In the genomic region with DNA sequence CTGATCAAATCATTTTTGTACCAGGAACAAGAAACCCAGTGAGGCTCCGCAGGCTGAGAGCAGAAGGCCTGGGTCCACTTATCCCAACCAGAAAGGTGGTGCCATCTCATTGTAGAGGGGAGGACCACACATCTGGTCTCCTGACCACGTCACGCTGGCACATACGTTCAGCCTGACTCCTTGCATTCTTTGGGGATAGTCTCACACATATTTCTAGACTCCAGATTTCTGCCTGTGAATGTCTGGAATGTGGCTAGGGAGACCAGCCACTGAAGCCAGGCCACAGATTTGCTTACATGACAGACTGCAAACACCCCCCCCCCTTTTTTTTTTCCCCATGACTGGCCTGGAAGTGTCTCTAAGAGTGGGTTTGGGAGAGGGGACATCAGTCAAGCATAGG, we compare ENCODE assay signal across 13 mouse cellular contexts. TPM values are rescaled to one million over a fixed set of nuclear protein-coding genes. Genes with fewer than 3 reads are reported as not detected.
A peak's percentile ranks its signal among the peaks of the same experiment; 100 is the strongest.
DNase-seq lines count a peak whose midpoint lies in the region; ATAC-seq lines count a peak whose summit lies in the region.
"Had no signal": no experiment of that assay in that cellular context is flagged by ENCODE, and none has a peak within 500 bp of the region (broad histone marks: within the 10 kb centered on the region; RNA-seq: fewer than 3 reads in every experiment).

No protein-coding gene starts in this region.

- H3K27ac ChIP-seq in heart, embryonic 12.5 days (ENCODE audit: poor library complexity, severe bottlenecking) = 0 out of 2 replicates have a peak overlapping the region, but pooled peaks have one; percentile 21
- H3K27ac ChIP-seq in limb, embryonic 13.5 days = peak overlapping the region; percentile 44; the same call in 1 of the 2 replicates
- no peak overlapping the region for H3K27ac ChIP-seq in limb, embryonic 10.5 days
- H3K27ac ChIP-seq in embryonic facial prominence, embryonic 14.5 days (replicated peaks; ENCODE audit: low read depth, low read length) = no peak overlapping the region; the same call in 1 of the 2 replicates
- H3K27ac ChIP-seq: intestine, embryonic 15.5 days; neural tube, embryonic 12.5 days had no signal

- peak; percentile 49; the same call in 1 of the 2 replicates for ATAC-seq in heart, embryonic 12.5 days (ENCODE audit: insufficient number of reproducible peaks, low FRiP score)
- ATAC-seq in limb, embryonic 13.5 days (ENCODE audit: low FRiP score, low read depth) = no peak
- no peak for ATAC-seq in embryonic facial prominence, embryonic 14.5 days (ENCODE audit: low read depth)
- ATAC-seq in erythroid progenitor cell, adult 5-6 weeks (replicated peaks; ENCODE audit: low FRiP score, poor library complexity, severe bottlenecking) = no peak
- ATAC-seq: CD4-positive, CD25-positive, alpha-beta regulatory T cell, adult 4 months; intestine, embryonic 15.5 days had no signal

- H3K4me3 ChIP-seq in heart, embryonic 12.5 days = no peak overlapping the region
- H3K4me3 ChIP-seq in limb, embryonic 13.5 days = no peak overlapping the region
- H3K4me3 ChIP-seq in limb, embryonic 10.5 days = no peak overlapping the region
- no peak overlapping the region for H3K4me3 ChIP-seq in embryonic facial prominence, embryonic 14.5 days (ENCODE audit: low read depth, low read length)
- H3K4me3 ChIP-seq: intestine, embryonic 15.5 days; neural tube, embryonic 12.5 days had no signal

- H3K9me3 ChIP-seq in heart, embryonic 12.5 days (replicated peaks) = no peaks in the 10 kb centered on the region
- no peaks in the 10 kb centered on the region for H3K9me3 ChIP-seq in limb, embryonic 13.5 days
- no peaks in the 10 kb centered on the region for H3K9me3 ChIP-seq in limb, embryonic 10.5 days (replicated peaks)
- no peaks in the 10 kb centered on the region for H3K9me3 ChIP-seq in embryonic facial prominence, embryonic 14.5 days (ENCODE audit: control insufficient read depth, low read length)
- H3K9me3 ChIP-seq: intestine, embryonic 15.5 days; neural tube, embryonic 12.5 days had no signal

- 39% methylated on average over 4 of the region's 4 CpGs for WGBS in heart, embryonic 12.5 days
- WGBS in limb, embryonic 13.5 days = 53% methylated on average over 4 of the region's 4 CpGs
- WGBS in limb, embryonic 10.5 days = 88% methylated on average over 4 of the region's 4 CpGs
- 32% methylated on average over 4 of the region's 4 CpGs for WGBS in embryonic facial prominence, embryonic 14.5 days

- no peak overlapping the region for H3K9ac ChIP-seq in heart, embryonic 12.5 days
- H3K9ac ChIP-seq in limb, embryonic 13.5 days = no peak overlapping the region
- no peak overlapping the region for H3K9ac ChIP-seq in embryonic facial prominence, embryonic 14.5 days (ENCODE audit: low read depth, low read length)
- H3K9ac ChIP-seq: intestine, embryonic 15.5 days; neural tube, embryonic 12.5 days had no signal

- no peaks in the 10 kb centered on the region for H3K27me3 ChIP-seq in heart, embryonic 12.5 days (replicated peaks)
- no peaks in the 10 kb centered on the region for H3K27me3 ChIP-seq in limb, embryonic 13.5 days
- no peaks in the 10 kb centered on the region for H3K27me3 ChIP-seq in limb, embryonic 10.5 days (ENCODE audit: low read depth, poor library complexity, severe bottlenecking)
- H3K27me3 ChIP-seq in embryonic facial prominence, embryonic 14.5 days (replicated peaks; ENCODE audit: control insufficient read depth, insufficient read depth, low read length) = no peaks in the 10 kb centered on the region
- H3K27me3 ChIP-seq: intestine, embryonic 15.5 days; neural tube, embryonic 12.5 days had no signal

- no peak overlapping the region for H3K4me2 ChIP-seq in heart, embryonic 12.5 days
- H3K4me2 ChIP-seq in limb, embryonic 13.5 days (replicated peaks) = no peak overlapping the region
- no peak overlapping the region for H3K4me2 ChIP-seq in embryonic facial prominence, embryonic 14.5 days (ENCODE audit: low read depth, low read length)
- H3K4me2 ChIP-seq: intestine, embryonic 15.5 days; neural tube, embryonic 12.5 days had no signal

- DNase-seq in heart, adult 8-10 months (ENCODE audit: low spot score) = no peak
- no peak for DNase-seq in limb, embryonic 10.5 days (ENCODE audit: low spot score)
- peak; percentile 97 for DNase-seq in 3T3-L1 (ENCODE audit: low read depth, low spot score)
- DNase-seq in embryonic facial prominence, embryonic 14.5 days (ENCODE audit: low spot score) = peak; percentile 49
- DNase-seq in cerebellum, postnatal 10 days = no peak
- DNase-seq: adrenal gland, adult 8-10 months; kidney, postnatal 14 days had no signal

- peaks cover 28% of the 10 kb centered on the region for H3K4me1 ChIP-seq in heart, embryonic 12.5 days (replicated peaks)
- peaks cover 17% of the 10 kb centered on the region for H3K4me1 ChIP-seq in limb, embryonic 13.5 days
- peaks cover 5% of the 10 kb centered on the region; the same call in 1 of the 2 replicates for H3K4me1 ChIP-seq in limb, embryonic 10.5 days
- H3K4me1 ChIP-seq in embryonic facial prominence, embryonic 14.5 days (ENCODE audit: control insufficient read depth, insufficient read depth, low read length) = peaks cover 10% of the 10 kb centered on the region

- H3K36me3 ChIP-seq in heart, embryonic 12.5 days = no peaks in the 10 kb centered on the region
- no peaks in the 10 kb centered on the region for H3K36me3 ChIP-seq in limb, embryonic 13.5 days
- no peaks in the 10 kb centered on the region for H3K36me3 ChIP-seq in limb, embryonic 10.5 days
- H3K36me3 ChIP-seq in embryonic facial prominence, embryonic 14.5 days (ENCODE audit: control insufficient read depth, insufficient read depth, low read length) = no peaks in the 10 kb centered on the region
- H3K36me3 ChIP-seq: intestine, embryonic 15.5 days; neural tube, embryonic 12.5 days had no signal

RNA-seq across cellular contexts. Expression of gene Tpra1, which starts 58.9 kb away (rescaled TPM):
- 42.8 and 48.0 TPM in 2 replicates for polyA plus RNA-seq in heart, embryonic 12.5 days (2016; fragmentation: Nextera tagmentation; extraction: Ambion mirVana)
- total RNA-seq in heart, adult 8-10 months (2022) = 10 to 100 TPM; 29.0 to 36.3 (median 32.2) TPM
- 89.5 and 89.6 TPM in 2 replicates for polyA plus RNA-seq in limb, embryonic 13.5 days (2015; fragmentation: Nextera tagmentation; extraction: Ambion mirVana)
- 48.7 and 60.3 TPM in 2 replicates for polyA plus RNA-seq in limb, embryonic 10.5 days (2016; fragmentation: Nextera tagmentation; extraction: Ambion mirVana)
- 44.9 and 52.1 TPM in 2 replicates for polyA plus RNA-seq in embryonic facial prominence, embryonic 14.5 days (2014; fragmentation: Nextera tagmentation; extraction: Ambion mirVana)
- total RNA-seq in erythroid progenitor cell, adult 5-6 weeks (2015; ENCODE audit: low replicate concordance) = 47.9 and 70.8 TPM in 2 replicates
- total RNA-seq in erythroid progenitor cell, adult 5-6 weeks (2017; ENCODE audit: low replicate concordance) = 71.2 and 104 TPM in 2 replicates

Comparison
In these comparisons a context has a peak if more than half of its experiments do, and no peak if none do; other contexts are left out.
1. H3K27ac ChIP-seq: peak in heart, embryonic 12.5 days (single experiment) and limb, embryonic 13.5 days (single experiment); none in limb, embryonic 10.5 days (single experiment) and embryonic facial prominence, embryonic 14.5 days (single experiment).
2. DNase-seq: peak in 3T3-L1 (single experiment) and embryonic facial prominence, embryonic 14.5 days (single experiment); none in heart, adult 8-10 months (single experiment), limb, embryonic 10.5 days (single experiment) and cerebellum, postnatal 10 days (0 of 2).